Mouse (Mus musculus) spleen, adult 18-20 months (tissue): ENCODE data around the gene Nsun2.

Experiments
- DNase-seq, 2 experiments: peaks; one replicate each; pipeline ENCODE4 v3.0.0; 2022; ENCODE audit warnings: mixed read lengths in 2 of 2

Nsun2 gene

DNA sequence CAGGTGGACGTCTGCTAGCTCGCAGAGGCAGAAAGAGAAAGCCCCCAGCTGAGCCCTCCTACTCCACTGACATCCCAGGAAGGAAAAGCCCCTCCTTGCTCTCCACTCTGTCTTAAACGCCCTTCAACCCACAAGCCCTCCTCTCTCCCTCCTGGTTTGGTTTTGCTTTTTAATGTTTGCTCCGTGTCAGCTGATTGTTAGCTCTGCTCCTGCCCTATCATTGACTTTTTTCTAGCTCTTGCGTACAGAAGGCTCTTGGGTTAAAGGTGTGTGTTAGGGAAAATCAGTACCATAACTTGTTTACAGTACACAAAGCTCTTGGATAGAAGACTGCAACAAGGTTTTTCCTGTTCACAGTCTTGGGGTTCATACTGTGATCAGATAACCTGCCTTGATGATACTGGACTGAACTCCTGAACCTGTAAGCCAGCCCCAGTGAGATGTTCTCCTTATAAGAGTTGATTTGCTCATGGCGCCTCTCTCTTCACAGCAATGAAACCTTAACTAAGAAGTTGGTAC lies 104.6 kb downstream of the Nsun2 start:
- no peak for DNase-seq

DNA sequence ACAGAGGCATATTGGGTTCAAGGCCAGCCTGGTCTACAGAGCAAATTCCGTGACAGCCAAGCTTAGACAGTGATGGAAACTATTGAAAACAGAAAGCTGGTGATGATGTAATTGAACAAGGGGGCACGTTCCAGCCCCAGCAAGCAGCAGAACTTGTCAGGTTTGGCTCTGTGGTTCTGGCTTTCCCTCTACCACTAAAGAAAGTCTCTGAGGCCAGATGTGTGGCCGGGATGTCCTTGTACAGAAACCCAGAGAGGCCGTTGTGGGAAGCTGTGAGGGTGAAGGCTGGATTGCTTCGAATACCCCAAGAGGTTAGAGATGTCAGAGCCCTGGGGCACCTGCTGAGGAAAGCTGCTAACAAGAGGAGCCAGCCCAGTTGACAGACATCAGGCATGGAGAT lies 105.7 kb downstream of the Nsun2 start:
- no peak for DNase-seq

DNA sequence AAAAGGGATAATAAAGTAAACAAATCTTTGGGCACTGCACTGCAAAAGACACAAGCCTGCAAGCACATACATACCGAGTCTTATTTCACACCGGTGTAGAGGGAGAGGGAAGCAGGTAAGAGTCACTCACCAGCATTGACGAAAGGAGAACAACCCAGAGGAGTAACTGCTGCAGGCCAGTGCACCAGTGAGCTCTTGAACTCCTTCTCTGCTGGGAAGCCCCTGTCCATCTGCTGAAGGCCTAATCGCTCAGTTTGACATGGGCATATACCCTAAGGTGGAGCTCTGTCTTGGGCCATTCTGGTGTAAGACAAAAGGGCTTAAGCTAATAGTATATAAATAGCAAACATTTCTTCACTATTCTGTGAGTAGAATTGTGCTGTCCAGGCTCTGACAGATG lies 106.6 kb downstream of the Nsun2 start:
- no peak for DNase-seq

DNA sequence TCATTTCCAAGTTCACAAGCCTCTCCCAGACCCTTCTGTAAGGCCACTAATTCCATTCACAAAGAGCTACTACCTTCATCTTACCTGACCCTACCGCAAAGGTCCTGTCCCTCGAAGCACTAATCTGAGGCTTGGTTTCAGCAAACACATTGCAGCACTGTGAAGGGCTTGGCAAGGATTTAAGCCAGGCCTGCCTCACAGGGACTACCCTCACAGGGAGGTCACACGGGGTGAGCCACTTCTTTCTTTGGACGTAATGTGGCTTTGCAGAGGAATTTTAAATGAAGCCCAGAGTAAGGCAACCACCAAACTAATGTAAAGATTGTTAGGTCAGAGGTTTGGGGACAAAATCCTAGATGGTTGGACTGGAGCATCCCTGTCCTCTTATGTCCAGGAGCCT lies 107.0 kb downstream of the Nsun2 start:
- DNase-seq: no peak

DNA sequence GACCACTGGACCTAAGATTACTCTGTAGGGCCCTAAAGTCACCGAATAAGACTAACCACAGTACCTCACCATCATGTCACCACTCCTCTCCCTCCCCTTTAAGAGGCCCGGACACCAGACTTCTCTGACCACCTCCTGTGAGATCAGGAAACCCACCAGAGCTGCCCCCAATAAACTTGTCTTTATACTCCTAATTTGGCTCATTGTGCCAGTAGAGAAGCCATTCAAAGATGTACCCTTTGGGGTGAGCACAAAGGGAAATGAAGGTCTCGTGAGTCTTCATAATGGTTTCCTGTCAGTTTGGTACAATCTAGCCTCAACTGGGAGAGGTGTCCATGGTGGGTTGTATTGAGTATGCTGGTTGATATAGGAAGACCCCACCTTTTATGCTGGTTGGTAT lies 107.5 kb downstream of the Nsun2 start:
- no peak for DNase-seq

DNA sequence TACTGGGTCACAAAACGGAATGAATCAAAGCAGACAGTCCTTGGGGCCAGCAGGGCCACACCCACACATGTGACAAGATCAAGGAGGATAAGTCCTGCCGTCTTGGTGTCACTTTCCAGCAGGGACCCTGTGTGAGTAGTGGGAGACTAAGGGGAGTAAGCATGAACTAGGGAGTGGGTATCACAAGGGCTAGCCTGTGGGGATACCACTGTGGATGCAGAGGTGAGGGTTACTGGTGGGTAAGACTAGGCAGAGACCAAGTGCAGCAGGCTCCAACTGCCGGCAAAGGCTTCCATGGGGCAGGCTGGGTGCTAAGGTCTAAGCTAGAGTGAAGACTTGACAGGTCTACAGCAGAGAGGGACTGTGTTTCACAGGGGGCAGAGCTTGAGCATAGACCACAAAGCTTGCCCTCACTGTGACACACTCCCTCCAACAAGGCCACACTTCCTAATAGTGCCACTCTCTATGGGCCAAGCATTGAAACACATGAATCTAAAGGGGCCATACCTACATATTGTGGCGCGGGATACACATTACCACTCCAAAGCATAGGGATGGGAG lies 109.2 kb downstream of the Nsun2 start:
- DNase-seq: no peak

DNA sequence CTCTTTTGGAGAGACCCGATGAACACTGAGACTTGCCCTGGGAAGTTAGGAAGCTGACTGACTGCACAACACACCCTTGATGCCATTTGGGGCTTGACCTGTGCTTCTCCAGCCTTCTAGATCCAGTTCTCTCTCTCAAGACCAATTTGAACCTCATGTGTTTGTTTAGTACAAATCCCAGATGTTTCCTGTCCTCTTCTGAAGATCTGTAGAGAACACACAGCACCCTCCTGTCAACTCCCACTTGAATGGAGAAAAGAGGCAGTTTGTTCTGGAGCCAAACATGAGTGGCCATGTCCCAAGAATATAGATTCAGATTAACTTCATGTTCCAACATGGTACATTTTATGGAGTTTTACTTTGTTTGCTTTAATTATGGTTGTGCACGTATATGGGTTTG lies 110.4 kb downstream of the Nsun2 start:
- no peak for DNase-seq

DNA sequence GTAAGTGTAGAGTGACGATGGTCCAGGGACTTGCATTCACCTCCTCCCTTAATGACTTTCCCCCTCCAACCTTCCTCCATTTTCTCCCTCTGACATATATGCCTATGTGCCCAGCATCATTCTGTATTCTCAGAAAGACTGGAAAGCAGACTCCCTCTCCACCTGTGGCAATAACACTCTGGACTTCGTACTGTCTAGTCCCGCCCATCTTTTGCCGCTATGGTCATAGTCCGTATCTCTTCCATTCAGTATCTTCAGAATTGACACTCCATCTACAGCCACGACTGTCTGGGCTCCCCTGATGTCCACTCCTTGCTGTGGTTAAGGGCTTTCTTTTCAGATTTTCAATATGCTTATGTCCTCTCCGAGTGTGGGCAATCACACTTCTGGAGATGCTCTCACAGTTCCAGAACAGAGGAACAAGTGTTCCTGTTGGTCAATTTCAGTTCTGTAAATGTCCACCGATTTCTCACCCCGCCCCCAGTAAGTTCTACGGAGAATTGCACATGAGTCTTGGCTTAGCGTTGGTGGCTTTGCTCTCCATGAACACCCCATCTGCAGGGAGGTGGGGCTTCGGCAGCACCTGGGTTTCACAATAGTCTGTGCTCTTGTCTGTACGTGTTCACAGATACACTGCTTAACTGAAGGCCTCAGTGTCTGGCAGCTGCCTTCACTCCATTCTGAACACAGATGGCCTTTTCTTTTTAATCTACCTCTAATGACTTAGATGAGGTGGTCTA lies 111.1 kb downstream of the Nsun2 start:
- DNase-seq: no peak

DNA sequence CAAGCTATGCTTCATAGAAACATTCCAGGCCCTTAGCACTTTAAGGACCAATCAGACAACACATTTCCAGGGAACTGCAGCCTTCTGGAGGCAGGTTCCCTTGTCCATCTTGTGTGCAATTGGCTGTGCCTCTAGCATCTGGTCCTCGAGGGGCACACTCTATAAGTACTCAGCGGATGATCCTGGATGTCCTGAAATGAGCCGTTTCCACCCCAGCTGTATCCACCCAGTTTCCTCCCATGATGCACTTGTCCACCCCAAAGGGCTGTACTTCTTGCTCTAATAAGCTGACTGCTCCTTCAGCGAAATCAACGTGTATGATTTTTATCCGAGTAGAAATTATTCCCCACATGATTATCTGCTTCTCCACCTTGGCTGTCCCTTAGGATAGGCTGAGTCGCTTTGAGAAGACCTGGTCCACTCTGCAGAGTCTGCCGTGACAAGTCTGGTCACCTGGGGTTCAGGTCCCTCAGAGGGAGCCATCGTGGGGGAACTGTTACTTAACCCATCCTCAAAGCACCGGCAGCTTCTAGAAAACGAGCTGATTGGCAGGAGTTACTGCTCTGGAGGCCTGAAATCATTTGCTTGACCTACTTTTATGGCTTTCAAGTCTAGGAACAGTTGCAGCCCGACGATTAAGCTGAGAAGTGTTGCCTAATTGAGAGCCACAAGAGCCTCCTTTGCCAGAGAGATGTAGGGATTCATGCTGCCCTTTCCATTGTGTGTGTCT lies 112.3 kb downstream of the Nsun2 start:
- DNase-seq: no peak

DNA sequence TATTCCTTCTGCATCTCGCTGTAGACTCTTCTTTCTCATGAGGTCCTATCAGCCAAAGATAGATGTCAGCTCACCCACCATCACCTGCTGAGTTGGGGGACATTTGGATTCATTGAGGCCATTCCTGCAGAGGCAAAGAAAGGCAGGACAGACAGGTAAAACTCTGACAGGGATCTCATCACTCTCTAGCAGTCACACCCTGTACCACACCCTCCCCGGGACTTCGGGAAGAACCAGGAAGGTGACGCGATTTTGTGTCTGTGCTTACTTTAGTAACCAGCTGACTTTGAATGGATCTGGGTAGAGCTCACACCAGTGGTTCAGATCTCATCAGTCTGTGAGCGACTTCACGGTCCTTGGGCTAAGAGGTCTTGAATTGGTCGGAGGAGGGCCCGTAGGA lies 112.9 kb downstream of the Nsun2 start:
- no peak for DNase-seq

DNA sequence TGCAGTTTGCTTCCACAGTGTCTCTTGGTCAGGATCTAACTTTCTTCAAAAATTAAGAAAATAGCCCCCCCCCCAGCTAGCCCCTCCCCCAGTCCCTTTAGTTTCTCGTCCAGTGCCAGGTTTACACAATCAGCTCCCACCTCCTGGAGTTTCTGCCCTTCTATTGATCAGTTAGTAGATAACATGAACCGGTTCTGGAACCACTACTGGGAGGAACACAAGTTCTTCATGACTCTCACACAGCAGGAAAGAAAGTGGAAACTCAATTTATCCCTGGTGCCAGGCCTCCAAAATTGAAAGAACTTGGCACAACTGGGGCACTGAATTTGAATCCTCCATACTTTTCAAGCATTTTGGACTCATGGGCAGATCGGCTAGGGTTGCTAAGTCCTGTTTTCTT lies 121.0 kb downstream of the Nsun2 start:
- no peak for DNase-seq

DNA sequence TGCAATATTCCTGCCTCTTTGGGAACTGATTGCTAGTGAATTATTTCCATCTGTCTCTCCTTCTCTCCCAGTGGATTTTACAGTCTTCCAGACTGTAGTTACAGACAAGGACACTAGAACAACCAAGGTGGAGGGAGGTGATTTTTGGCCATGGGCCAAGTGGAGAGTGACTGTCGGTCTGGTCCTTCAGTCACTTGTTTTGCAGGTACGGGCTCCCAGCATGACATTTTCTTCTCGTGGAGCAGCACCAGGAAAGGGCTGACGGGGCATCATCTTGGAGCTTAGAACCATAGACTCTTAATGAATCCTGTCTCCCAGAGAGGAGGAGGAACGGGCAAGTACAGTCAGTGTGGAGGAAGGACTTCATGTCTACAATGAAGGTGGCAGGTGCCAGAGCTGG lies 138.6 kb downstream of the Nsun2 start:
- DNase-seq: no peak

DNA sequence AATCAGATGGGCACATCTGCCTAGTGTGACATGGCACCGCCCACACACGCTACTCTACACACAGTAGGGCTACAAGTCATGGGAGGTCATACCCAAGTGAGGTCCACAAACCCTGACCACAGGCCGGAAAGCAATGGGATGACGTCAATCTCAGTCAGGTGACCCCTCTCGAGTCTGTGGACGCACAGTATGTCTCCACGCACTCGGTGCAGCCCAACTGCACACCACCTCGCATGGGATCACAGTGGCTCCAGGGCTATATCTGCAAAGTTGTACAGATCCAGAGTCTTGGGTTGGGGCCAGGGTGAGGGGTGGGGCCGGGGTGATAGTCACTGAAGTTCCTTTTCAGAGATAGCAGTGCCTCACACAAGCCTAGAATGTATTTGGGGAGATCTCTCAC lies 139.0 kb downstream of the Nsun2 start:
- DNase-seq: no peak

DNA sequence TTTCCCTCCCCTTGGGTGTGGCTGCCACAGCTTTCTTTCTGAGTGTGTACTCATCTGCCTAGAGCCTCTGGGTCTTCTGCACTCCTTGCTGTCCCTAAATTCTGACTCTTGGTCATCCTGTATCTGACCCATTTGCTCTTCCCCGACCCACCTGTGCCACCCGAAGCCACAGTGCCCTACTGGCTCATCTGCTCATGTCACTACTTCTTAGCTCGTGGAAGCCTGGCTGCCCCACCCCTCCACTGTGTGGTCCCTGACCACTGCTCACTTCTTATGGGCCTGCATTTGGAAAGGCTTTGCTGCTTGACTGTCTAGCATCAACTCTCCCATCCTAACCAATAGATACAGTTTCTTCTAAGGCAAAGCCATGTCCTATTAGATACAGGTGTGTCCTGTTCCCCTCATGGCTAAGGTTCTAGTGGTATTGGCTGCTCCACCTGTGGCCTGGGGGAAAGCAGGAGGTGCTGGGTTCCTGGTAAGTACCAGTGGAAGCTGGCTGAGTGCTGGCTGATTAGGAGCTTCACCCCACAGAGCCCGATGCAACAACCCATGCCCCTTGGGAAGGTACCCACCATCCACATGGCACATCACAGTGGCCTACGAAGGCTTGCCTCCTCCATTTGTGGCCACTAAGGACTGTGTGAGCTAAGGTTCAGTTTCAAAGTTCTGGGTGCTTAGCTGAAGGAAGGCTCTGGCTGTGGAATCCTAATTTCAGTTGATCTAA lies 139.8 kb downstream of the Nsun2 start:
- no peak for DNase-seq

DNA sequence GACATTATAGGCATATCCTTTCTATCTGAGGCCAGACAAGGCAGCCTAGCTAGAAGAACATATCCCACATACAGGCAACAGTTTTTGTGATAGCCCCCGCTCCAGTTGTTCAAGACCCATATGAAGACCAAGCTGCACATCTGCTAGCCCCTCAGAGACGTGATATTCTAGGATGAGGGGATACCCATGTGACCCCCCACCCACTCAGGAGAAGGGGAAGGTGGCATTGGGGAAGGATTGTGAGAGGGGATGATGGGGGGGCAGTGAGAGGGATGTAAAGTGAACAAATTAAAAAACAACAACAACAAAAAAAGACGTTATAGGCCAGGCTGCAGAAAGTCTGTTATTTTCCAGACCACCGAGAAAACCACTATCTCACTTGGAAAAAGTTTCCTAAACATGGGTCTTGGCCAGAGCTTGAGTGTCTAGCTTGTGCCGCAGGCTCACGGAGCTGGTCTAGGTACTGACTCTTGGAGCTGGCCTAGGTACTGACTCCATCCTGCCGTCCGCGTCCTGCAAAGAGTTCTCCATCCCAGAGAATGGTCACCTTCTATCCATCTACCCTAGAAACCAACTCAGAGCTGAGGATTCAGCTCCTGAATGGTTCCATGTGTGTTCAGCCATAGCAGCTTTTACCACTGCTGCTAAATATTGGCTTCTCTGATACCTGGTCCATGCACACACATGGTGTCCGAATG lies 140.5 kb downstream of the Nsun2 start:
- no peak for DNase-seq
